Mouse (Mus musculus): ENCODE results near the gene Nme1.

DNA sequence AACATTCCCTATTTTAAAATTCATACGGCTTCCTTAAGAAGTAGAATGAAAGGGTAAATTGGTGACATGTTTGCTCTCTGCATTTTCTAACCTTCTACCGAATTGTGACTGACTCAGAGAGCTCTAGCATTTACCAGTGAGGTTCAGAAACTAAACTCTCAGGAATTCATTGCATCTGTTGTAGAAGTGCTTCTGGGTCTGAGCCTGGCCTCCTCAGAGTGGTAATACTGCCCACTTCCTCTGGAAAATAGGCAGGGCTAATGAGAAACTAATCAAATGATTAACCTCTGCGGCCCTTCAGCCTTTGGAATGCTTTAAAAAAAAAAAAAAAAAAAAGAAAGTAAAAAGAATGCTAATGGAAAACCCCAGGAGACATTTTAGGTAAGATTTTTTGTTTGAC, 23.3 kb downstream of the Nme1 start:
- TF ChIP-seq POLR2A (IDR thresholded peaks at IDR 0.05; ENCODE audit: borderline replicate concordance, low read depth, low read length) (no peak), CTCF (IDR thresholded peaks at IDR 0.05; ENCODE audit: low read depth, low read length) (no peak)
